ENCODE assay signal across 15 mouse cellular contexts in the genomic region with DNA sequence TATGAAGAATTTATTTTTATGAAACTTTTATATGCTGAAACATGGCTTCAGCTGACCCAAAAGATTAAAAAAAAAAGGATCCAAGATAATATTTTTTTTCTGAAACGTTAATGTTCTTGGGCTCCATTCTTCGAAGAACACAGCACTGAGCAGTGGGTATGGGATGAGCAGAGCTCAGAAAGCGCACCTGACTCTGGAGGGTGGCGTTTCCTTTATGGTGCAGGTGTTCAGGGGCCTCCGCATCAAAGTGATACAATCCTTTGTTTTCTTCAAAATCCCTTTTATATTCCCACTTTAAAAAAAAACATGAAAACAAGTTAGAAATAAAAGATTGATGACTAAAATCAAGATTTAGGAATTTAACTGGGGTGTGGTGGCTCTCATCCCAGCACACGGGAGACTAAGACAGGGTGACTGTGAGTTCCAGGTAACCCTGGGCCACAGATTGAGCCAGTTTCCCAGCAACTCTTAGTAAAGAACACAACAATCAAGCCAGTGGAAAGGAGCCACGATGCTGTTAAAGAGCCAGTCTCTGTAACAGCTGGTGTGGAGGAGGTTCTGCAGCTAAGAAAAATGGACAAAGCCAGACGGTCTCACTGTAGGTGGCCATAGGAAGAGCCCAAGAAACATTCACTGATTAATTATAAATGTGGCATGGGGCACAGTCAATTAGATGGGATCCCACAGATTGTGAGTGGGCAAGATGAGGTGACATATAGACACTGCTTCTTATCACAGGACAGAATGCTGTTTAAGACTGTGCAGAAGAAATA.
DNase-seq lines count a peak whose midpoint lies in the region; ATAC-seq lines count a peak whose summit lies in the region.
"Had no signal": no experiment of that assay in that cellular context is flagged by ENCODE, and none has a peak within 500 bp of the region (broad histone marks: within the 10 kb centered on the region; RNA-seq: fewer than 3 reads in every experiment).

No protein-coding gene starts in this region.

- no peaks in the 10 kb centered on the region for H3K4me1 ChIP-seq in heart, embryonic 12.5 days (replicated peaks)
- no peaks in the 10 kb centered on the region for H3K4me1 ChIP-seq in forebrain, embryonic 10.5 days
- H3K4me1 ChIP-seq: embryonic facial prominence, embryonic 10.5 days; heart, embryonic 15.5 days; liver, embryonic 12.5 days; midbrain, embryonic 15.5 days; stomach, embryonic 15.5 days had no signal

- H3K9me3 ChIP-seq in heart, embryonic 12.5 days (replicated peaks), result no peaks in the 10 kb centered on the region
- no peaks in the 10 kb centered on the region for H3K9me3 ChIP-seq in forebrain, embryonic 10.5 days
- H3K9me3 ChIP-seq: embryonic facial prominence, embryonic 10.5 days; heart, embryonic 15.5 days; liver, embryonic 12.5 days; midbrain, embryonic 15.5 days; stomach, embryonic 15.5 days had no signal

- no peak overlapping the region for H3K4me3 ChIP-seq in heart, embryonic 12.5 days
- no peak overlapping the region for H3K4me3 ChIP-seq in forebrain, embryonic 10.5 days
- H3K4me3 ChIP-seq: embryonic facial prominence, embryonic 10.5 days; heart, embryonic 15.5 days; liver, embryonic 12.5 days; midbrain, embryonic 15.5 days; stomach, embryonic 15.5 days had no signal

- WGBS in heart, embryonic 12.5 days, result 75% methylated on average over 8 of the region's 8 CpGs
- WGBS in forebrain, embryonic 10.5 days, result 77% methylated on average over 8 of the region's 8 CpGs

- intact Hi-C loops in left cerebral cortex, postnatal 4 days (cut with DNase I), result no loop called here

- H3K27me3 ChIP-seq in heart, embryonic 12.5 days (replicated peaks), result no peaks in the 10 kb centered on the region
- no peaks in the 10 kb centered on the region for H3K27me3 ChIP-seq in forebrain, embryonic 10.5 days (ENCODE audit: poor library complexity, severe bottlenecking)
- H3K27me3 ChIP-seq: heart, embryonic 15.5 days; liver, embryonic 12.5 days; midbrain, embryonic 15.5 days; stomach, embryonic 15.5 days had no signal

- no peak for DNase-seq in frontal cortex, postnatal 14 days (ENCODE audit: low spot score in 2 of 2)
- peak; percentile 85 for DNase-seq in brain, adult 2 months (ENCODE audit: low read depth, low spot score)
- peak; percentile 22 to 59 for DNase-seq in frontal cortex, postnatal 36 days (ENCODE audit: low spot score in 2 of 2)
- peak; percentile 56 for DNase-seq in left cerebral cortex, postnatal 4 days
- DNase-seq in liver, result no peak
- DNase-seq in forebrain, embryonic 10.5 days (ENCODE audit: extremely low spot score, low spot score), result no peak
- DNase-seq: gastrocnemius, postnatal 14 days had no signal

- H3K4me2 ChIP-seq in heart, embryonic 12.5 days, result no peak overlapping the region
- H3K4me2 ChIP-seq: heart, embryonic 15.5 days; liver, embryonic 12.5 days; midbrain, embryonic 15.5 days; stomach, embryonic 15.5 days had no signal

- H3K9ac ChIP-seq in heart, embryonic 12.5 days, result no peak overlapping the region
- H3K9ac ChIP-seq: heart, embryonic 15.5 days; liver, embryonic 12.5 days; midbrain, embryonic 15.5 days; stomach, embryonic 15.5 days had no signal

- peak; percentile 82 for ATAC-seq in frontal cortex, adult (ENCODE audit: low TSS enrichment)
- no peak for ATAC-seq in heart, embryonic 12.5 days (ENCODE audit: insufficient number of reproducible peaks, low FRiP score)
- ATAC-seq: intestine, embryonic 16.5 days; liver, embryonic 12.5 days; midbrain, embryonic 15.5 days had no signal

- peaks cover 55% of the 10 kb centered on the region for H3K36me3 ChIP-seq in heart, embryonic 12.5 days
- H3K36me3 ChIP-seq in forebrain, embryonic 10.5 days (replicated peaks), result no peaks in the 10 kb centered on the region
- H3K36me3 ChIP-seq: embryonic facial prominence, embryonic 10.5 days; liver, embryonic 12.5 days; midbrain, embryonic 15.5 days; stomach, embryonic 15.5 days had no signal

- no peak overlapping the region for H3K27ac ChIP-seq in heart, embryonic 12.5 days (ENCODE audit: poor library complexity, severe bottlenecking)
- H3K27ac ChIP-seq in forebrain, embryonic 10.5 days, result no peak overlapping the region
- H3K27ac ChIP-seq: embryonic facial prominence, embryonic 10.5 days; heart, embryonic 15.5 days; liver, embryonic 12.5 days; midbrain, embryonic 15.5 days; stomach, embryonic 15.5 days had no signal

Comparison
In these comparisons a context has a peak if more than half of its experiments do, and no peak if none do; other contexts are left out.
1. DNase-seq: peak in brain, adult 2 months (single experiment), frontal cortex, postnatal 36 days (2 of 2) and left cerebral cortex, postnatal 4 days (single experiment); none in frontal cortex, postnatal 14 days (0 of 2), liver (single experiment) and forebrain, embryonic 10.5 days (single experiment).